Mouse (Mus musculus) G1E (cell line): ENCODE results near the gene Plk5. TPM values are rescaled to one million over a fixed set of nuclear protein-coding genes. Genes with fewer than 3 reads are reported as not detected.
A peak's percentile ranks its signal among the peaks of the same experiment; 100 is the strongest.

Experiments
- ATAC-seq: 2 replicates; pipeline ENCODE4 v1.8.0; 2016; ENCODE audit warnings: mild to moderate bottlenecking; ENCODE audit not compliant: insufficient number of reproducible peaks, poor library complexity, low FRiP score, severe bottlenecking; ENCODE audit errors: extremely low read depth
- DNase-seq: peaks from one replicate; pipeline ENCODE4 v3.0.0; 2012; ENCODE audit warnings: low spot score
- H3K27me3 ChIP-seq: 2 replicates; pipeline ENCODE4 v1.6.1; 2012; ENCODE audit warnings: mild to moderate bottlenecking, low read length, inconsistent platforms; ENCODE audit not compliant: insufficient read depth
- H3K36me3 ChIP-seq: replicated peaks from 2 replicates; pipeline ENCODE3; 2012; ENCODE audit warnings: mild to moderate bottlenecking, inconsistent platforms
- H3K4me1 ChIP-seq: 2 replicates; pipeline ENCODE4 v1.6.1; 2012; ENCODE audit warnings: low read depth, low read length, inconsistent platforms, mixed read lengths; ENCODE audit not compliant: insufficient read depth
- H3K4me3 ChIP-seq: 2 replicates; pipeline ENCODE4 v1.5.1; 2012; ENCODE audit warnings: low read depth, mild to moderate bottlenecking, inconsistent platforms, low read length, moderate library complexity, mixed read lengths
- H3K9me3 ChIP-seq: replicated peaks from 2 replicates; pipeline ENCODE4 v1.6.1; 2012; ENCODE audit warnings: inconsistent platforms
- CTCF ChIP-seq: IDR thresholded peaks from 2 replicates; pipeline ENCODE4 v1.5.1; 2012; ENCODE audit warnings: low read depth, low read length, inconsistent platforms, mixed read lengths
- GATA1 ChIP-seq: IDR thresholded peaks from 2 replicates; pipeline ENCODE4 v1.6.1; 2012; ENCODE audit warnings: borderline replicate concordance, low read length, inconsistent platforms, mixed read lengths
- GATA2 ChIP-seq: IDR thresholded peaks from 2 replicates; pipeline ENCODE4 v1.6.1; 2012; ENCODE audit warnings: low read depth, low read length, inconsistent platforms, borderline replicate concordance
- POLR2AphosphoS5 ChIP-seq: IDR thresholded peaks from 2 replicates; pipeline ENCODE4 v1.6.1; 2012; ENCODE audit warnings: low read depth, low read length, inconsistent platforms; ENCODE audit not compliant: insufficient replicate concordance
- TAL1 ChIP-seq: conservative IDR thresholded peaks from 2 replicates; pipeline ENCODE4 v1.6.1; 2012; ENCODE audit warnings: low read depth, low read length, inconsistent platforms, mixed read lengths
- polyA plus RNA-seq: library from polyadenylated mRNA; stranded (reverse); fragments of >175 nt; gene quantifications from 2 replicates; pipeline ENCODE4 v1.2.3, GENCODE M21; 2012
- total RNA-seq, 2 experiments: library from RNA; stranded (forward) in 1 of 2; stranded (reverse) in 1 of 2; fragments of 200-1000 nt in 1 of 2; fragments of >200 nt in 1 of 2; fragmentation: Nextera tagmentation in 1 of 2; gene quantifications; 2 replicates each; pipeline ENCODE4 v1.2.3; 2014 to 2017

Gene Plk5
- total and polyA plus RNA-seq, 3 experiments: not detected

DNA sequence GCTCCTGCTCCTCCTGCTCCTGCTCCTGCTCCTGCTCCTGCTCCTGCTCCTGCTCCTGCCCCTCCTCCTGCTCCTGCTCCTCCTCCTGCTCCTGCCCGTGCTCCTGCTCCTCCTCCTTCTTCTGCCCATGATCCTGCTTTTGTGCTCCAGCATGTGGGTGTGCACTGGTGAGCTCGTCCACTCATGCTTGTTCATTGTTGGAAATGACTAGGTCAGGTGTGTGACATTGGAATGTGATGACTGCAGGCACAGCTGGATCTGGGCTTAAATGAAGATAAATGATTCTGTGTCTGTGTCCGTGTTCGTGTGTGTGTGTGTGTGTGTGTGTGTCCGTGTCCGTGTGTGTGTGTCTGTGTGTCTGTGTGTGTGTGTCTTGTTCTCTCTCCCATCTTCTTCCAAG is 12.1 kb downstream of the Plk5 start:
- H3K4me1 ChIP-seq: peaks cover 33% of the 10 kb centered on the region
- H3K4me3 ChIP-seq: no peak overlapping the region
- peaks cover 7% of the 10 kb centered on the region for H3K9me3 ChIP-seq
- H3K36me3 ChIP-seq: no peaks in the 10 kb centered on the region
- peaks cover 68% of the 10 kb centered on the region for H3K27me3 ChIP-seq
- no peak for TF ChIP-seq GATA2
- no peak for TF ChIP-seq TAL1
- TF ChIP-seq GATA1: no peak
- no peak for TF ChIP-seq POLR2AphosphoS5
- no peak for TF ChIP-seq CTCF
- ATAC-seq (no peak), DNase-seq (no peak)

DNA sequence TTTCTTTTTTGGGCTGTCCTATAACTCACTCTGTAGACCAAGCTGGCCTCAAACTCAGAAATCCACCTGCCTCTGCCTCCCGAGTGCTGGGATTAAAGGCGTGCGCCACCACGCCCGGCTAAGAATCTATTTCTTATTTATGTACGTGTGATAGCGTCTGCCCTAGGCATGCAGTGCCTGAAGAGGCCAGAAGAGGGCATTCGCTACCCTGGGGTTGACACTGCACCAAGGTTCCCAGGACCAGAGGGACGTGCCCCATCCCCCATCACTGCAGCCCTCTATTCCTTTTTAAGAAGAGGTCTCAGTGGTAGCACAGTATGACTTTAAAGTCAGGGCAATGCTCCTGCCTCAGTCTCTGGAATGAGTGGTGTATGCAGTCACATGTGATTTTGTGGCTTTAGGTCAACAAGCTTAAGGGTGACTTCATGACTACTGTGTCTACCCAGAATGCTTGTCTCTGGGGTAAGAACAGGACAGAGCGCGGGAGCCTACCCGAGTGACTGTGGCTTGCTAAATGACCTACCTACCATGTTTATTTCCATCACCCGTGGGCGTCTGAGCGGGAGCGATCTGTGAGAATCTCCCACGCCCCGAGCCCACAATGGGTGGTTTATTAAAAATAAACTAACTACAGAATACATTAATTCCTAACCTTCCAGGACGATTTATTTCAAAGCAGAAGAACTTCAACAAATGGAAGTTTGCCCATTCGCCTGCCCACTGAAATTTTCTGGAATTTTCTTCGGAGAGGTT is 13.9 kb downstream of the Plk5 start:
- Histone ChIP-seq H3K27me3 (peaks cover 53% of the 10 kb centered on the region), H3K4me3 (no peak overlapping the region), H3K9me3 (peaks cover 7% of the 10 kb centered on the region), H3K36me3 (no peaks in the 10 kb centered on the region), H3K4me1 (peaks cover 33% of the 10 kb centered on the region)
- TF ChIP-seq GATA2: no peak
- peak; percentile 6; the same call in 1 of the 2 replicates for TF ChIP-seq CTCF
- ATAC-seq (no peak), DNase-seq (no peak)

DNA sequence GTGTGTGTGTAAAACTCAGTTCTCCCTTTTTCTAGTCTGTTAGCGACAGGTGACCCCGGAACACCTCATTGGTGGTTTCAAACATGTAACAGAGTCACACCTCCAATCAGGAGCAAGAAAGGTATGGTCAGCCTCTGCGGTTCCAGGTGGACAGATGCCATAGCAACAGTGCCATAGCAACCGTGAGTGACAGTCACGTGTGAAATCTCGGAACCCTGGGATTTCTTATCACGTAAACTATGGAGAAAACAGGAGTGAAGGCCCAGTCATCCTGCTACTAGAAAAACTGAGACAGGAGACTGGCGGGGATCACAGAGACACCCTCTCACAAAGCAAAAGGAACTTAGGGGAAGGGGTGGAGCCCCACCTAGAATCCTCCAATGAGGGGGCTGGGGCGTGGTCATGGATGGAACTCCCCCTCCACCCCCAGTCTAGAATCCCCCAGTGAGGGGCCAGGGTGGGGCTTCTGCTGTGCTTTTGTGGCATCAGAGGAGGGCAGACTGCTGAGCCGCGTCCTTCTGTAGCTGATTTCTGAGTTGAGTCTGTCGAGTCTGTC is 15.2 kb downstream of the Plk5 start:
- H3K4me3 ChIP-seq: no peak overlapping the region

DNA sequence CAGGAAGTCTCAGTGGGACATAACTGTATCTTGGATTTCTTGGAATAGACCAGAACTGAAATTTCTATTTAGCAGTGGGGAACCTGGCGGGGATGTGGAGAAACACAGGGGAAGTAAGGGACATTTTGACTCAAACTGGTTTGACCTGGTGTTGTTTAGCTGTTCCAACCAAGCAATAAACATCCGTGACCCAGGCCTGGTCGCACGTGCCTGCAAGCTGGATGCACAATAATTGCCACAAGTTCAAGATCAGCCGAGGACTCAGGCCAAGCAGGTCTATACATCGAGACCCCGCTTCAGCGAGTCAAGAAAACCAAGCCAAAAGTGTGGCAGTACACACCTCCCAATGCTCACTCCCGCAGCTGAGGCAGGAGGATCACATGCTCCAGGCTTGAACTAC is 15.7 kb downstream of the Plk5 start:
- Histone ChIP-seq H3K4me3 (no peak overlapping the region; the same call in 1 of the 2 replicates), H3K4me1 (peaks cover 33% of the 10 kb centered on the region), H3K27me3 (peaks cover 39% of the 10 kb centered on the region), H3K36me3 (no peaks in the 10 kb centered on the region), H3K9me3 (peaks cover 7% of the 10 kb centered on the region)
- ATAC-seq: no peak
- DNase-seq: no peak
- TF ChIP-seq CTCF (no peak), GATA1 (no peak), GATA2 (no peak), POLR2AphosphoS5 (no peak), TAL1 (no peak)

More for the DNA sequence above, 15.2 kb downstream of the Plk5 start:
- DNase-seq: peak; percentile 39
- no peaks in the 10 kb centered on the region for H3K36me3 ChIP-seq
- H3K9me3 ChIP-seq: peaks cover 7% of the 10 kb centered on the region
- H3K27me3 ChIP-seq: peaks cover 44% of the 10 kb centered on the region
- peaks cover 33% of the 10 kb centered on the region for H3K4me1 ChIP-seq
- TF ChIP-seq GATA2 (no peak), GATA1 (no peak), CTCF (no peak), TAL1 (no peak), POLR2AphosphoS5 (no peak)
- ATAC-seq: no peak

DNA sequence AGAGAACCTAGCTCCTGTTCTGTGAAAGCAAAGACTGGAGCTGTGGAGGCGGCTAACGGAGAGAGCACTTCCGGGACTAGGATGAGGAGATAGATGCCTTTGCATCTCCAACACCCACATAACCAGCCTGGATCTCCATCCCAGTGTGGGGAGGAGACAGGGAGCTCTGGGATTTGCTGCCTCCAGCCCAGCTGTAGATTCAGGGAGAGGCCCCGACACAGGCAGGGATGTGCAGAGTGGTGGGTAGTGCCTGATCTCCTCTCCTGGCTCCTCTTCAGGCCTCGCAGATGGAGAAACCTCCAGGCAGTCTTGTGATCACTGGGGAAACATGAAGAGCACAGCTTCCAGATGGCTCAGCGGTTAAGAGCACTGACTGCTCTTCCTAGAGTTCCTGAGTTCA is 16.4 kb downstream of the Plk5 start:
- Histone ChIP-seq H3K36me3 (no peaks in the 10 kb centered on the region), H3K4me3 (no peak overlapping the region), H3K4me1 (peaks cover 31% of the 10 kb centered on the region), H3K9me3 (peaks cover 13% of the 10 kb centered on the region), H3K27me3 (peaks cover 32% of the 10 kb centered on the region)
- no peak for TF ChIP-seq TAL1
- ATAC-seq (no peak), DNase-seq (no peak)

DNA sequence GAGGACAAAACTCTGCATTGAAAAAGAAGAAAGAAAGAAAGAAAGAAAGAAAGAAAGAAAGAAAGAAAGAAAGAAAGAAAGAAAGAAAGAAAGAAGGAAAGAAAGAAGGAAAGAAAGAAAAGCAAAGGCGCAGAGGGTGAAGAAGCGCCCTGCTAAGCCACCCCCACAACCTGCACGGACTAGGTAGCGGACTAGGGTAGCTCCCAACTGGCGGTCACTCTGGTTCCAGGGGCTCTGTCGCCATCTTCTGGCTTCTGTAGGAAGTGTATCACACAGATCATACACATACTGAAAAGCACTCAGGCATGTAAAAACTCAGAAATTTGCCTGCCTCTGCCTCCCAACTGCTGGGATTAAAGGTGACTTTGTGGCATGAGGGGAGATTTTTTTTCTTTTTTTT is 17.8 kb downstream of the Plk5 start:
- Histone ChIP-seq H3K9me3 (peaks cover 7% of the 10 kb centered on the region), H3K4me1 (peaks cover 27% of the 10 kb centered on the region), H3K4me3 (no peak overlapping the region), H3K36me3 (no peaks in the 10 kb centered on the region), H3K27me3 (peaks cover 25% of the 10 kb centered on the region; the same call in 1 of the 2 replicates)
- DNase-seq (no peak), ATAC-seq (no peak)
- TF ChIP-seq CTCF: peak; percentile 50
- no peak for TF ChIP-seq TAL1
- TF ChIP-seq GATA2: no peak

DNA sequence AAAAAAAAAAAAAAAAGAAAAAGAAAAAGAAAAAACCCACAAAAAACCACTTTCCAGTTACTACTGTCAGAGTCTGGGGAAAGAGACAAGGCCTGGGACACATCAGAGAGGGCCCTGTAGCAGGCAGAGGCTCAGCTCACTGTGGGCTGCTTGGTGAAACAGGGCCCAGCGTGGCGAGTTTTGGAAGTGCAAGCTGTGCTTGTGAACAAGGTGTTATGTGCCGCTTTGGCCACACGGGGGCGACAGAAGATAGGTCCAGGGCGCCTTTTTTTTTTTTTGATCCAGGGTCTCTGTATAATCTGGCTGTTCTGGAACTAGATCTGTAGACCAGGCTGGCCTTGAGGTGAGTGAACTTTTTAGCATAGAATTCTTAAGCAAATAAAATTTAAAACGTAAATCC is 19.9 kb downstream of the Plk5 start:
- DNase-seq (no peak), ATAC-seq (no peak; the same call in 1 of the 2 replicates)
- peak; percentile 80 for TF ChIP-seq CTCF
- no peak for TF ChIP-seq GATA1
- TF ChIP-seq GATA2: no peak
- no peak for TF ChIP-seq TAL1
- no peak for TF ChIP-seq POLR2AphosphoS5
- Histone ChIP-seq H3K27me3 (peaks cover 13% of the 10 kb centered on the region; the same call in 1 of the 2 replicates), H3K36me3 (peaks cover 16% of the 10 kb centered on the region), H3K4me3 (no peak overlapping the region), H3K9me3 (peaks cover 7% of the 10 kb centered on the region), H3K4me1 (peaks cover 17% of the 10 kb centered on the region)
